Mouse (Mus musculus): ENCODE data around the gene Slc39a11.

DNA sequence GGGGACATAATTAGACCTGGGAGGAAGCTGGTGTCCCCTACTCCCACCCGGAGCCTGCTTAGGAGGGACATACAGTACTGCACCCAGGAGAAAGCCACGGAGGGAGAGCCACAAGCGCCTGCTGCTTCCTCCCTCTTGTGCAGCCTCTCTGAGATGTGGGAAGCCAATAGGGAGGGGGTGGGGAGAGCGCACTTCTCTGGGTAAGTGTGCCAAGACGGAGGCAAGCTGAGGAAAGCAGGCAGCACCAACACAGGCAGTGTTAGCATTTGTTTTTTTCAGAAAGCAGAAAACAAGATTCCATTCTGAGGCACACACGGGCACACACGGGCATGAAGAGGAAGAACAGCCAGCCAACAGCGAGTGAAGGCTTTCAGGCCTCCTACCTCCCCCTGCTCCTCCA lies 129.5 kb downstream of the Slc39a11 start:
- TF ChIP-seq EP300 (IDR thresholded peaks at IDR 0.05; ENCODE audit: low read length), result no peak
- no peak for TF ChIP-seq CTCF (conservative IDR thresholded peaks at IDR 0.05 in 1 of 2, IDR thresholded peaks at IDR 0.05 in 1 of 2; ENCODE audit: low read depth in 2 of 2, low read length in 2 of 2)
- no peak for TF ChIP-seq MAX (IDR thresholded peaks at IDR 0.05; ENCODE audit: low read length)
- no peak for TF ChIP-seq PAX5 (IDR thresholded peaks at IDR 0.05; ENCODE audit: low read length)
- no peak for TF ChIP-seq POLR2A (IDR thresholded peaks at IDR 0.05; ENCODE audit: low read depth, low read length)
- TF ChIP-seq USF1 (IDR thresholded peaks at IDR 0.05; ENCODE audit: low read depth, low read length), result no peak
- no peak for TF ChIP-seq GABPA (IDR thresholded peaks at IDR 0.05; ENCODE audit: insufficient replicate concordance, low read depth, low read length)
- no peak for TF ChIP-seq E2F4 (IDR thresholded peaks at IDR 0.05; ENCODE audit: insufficient replicate concordance, low read depth, low read length)

Data from CH12.LX (cell line).